Mouse (Mus musculus) kidney, postnatal 0 days (tissue): ENCODE measurements at regions not wholly inside any gene's neighbourhood (a gene's known extent, or its start where the extent isn't known, plus 50 kb on each side); places are given as distances from the start of the nearest gene placed in this dataset.

ENCODE experiments used
- ATAC-seq: fragments of 200-750 bp; cut with Nextera tagmentation; replicated peaks from 2 replicates; pipeline ENCODE4 v1.8.0; 2017; ENCODE audit warnings: low read depth, moderate number of reproducible peaks, moderate TSS enrichment, moderate library complexity; ENCODE audit not compliant: low FRiP score
- DNase-seq: peaks from one replicate; pipeline ENCODE4 v3.0.0-alpha.2; 2016; ENCODE audit warnings: low spot score
- H3K27ac ChIP-seq: fragments of 300-500 bp; sonication (generic); 2 replicates; pipeline ENCODE4 v1.5.1; 2014; ENCODE audit warnings: mild to moderate bottlenecking
- H3K27me3 ChIP-seq: fragments of 300-500 bp; sonication (generic); 2 replicates; pipeline ENCODE4 v1.6.1; 2014; ENCODE audit warnings: low read length, mixed read lengths; ENCODE audit not compliant: insufficient read depth
- H3K36me3 ChIP-seq: fragments of 300-500 bp; sonication (generic); 2 replicates; pipeline ENCODE4 v1.6.1; 2014; ENCODE audit warnings: low read length, mixed read lengths; ENCODE audit not compliant: insufficient read depth
- H3K4me1 ChIP-seq: fragments of 300-500 bp; sonication (generic); replicated peaks from 2 replicates; pipeline ENCODE4 v1.6.1; 2014; ENCODE audit warnings: antibody characterized with exemption, low read length, mixed read lengths; ENCODE audit not compliant: insufficient read depth
- H3K4me2 ChIP-seq: fragments of 300-500 bp; sonication (generic); 2 replicates; pipeline ENCODE4 v1.6.1; 2014; ENCODE audit warnings: mild to moderate bottlenecking, low read length, moderate library complexity, mixed read lengths
- H3K4me3 ChIP-seq: fragments of 300-500 bp; sonication (generic); replicated peaks from 2 replicates; pipeline ENCODE4 v1.5.1; 2014; ENCODE audit warnings: low read depth, low read length
- H3K9ac ChIP-seq: fragments of 300-500 bp; sonication (generic); 2 replicates; pipeline ENCODE4 v1.6.1; 2014; ENCODE audit warnings: low read depth, low read length
- H3K9me3 ChIP-seq: fragments of 300-500 bp; sonication (generic); replicated peaks from 2 replicates; pipeline ENCODE4 v1.6.1; 2016; ENCODE audit warnings: low read length, inconsistent platforms, mixed read lengths
- CTCF ChIP-seq: IDR thresholded peaks from 2 replicates; pipeline ENCODE4 v1.5.1; 2016; ENCODE audit warnings: antibody characterized with exemption, low read depth, mild to moderate bottlenecking, moderate library complexity
- WGBS: fragments of 180-500 bp; shearing (Covaris S2); extraction: QIAGEN DNeasy Blood & Tissue Kit; methylation state at CpG from one replicate; pipeline ENCODE4 v1.1.7; 2014; 5-methylcytosine and 5-hydroxymethylcytosine counted together

DNA sequence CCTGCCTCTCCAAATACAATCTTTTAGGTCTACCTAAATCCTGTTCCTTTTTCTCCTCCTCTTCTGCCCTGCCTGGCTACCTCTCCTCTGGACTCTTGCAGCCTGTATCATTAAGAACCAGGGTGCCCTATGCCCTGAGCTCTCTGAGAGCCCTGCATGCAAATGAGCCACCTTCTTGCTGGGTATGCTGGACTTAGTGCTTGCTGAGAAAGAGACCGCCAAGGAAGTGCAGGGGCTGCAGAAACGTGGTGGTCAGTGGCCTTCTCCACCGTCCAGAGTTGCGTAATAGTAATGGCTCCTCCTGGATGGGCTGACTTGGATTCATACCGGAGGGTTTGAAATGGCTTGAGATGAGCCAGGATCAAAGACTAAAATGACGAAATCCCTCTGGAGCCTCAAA is 86.9 kb upstream of the Dlx2 start:
- no peaks in the 10 kb centered on the region for H3K27me3 ChIP-seq
- H3K9me3 ChIP-seq: no peaks in the 10 kb centered on the region
- no peak for TF ChIP-seq CTCF
- H3K4me3 ChIP-seq: no peak overlapping the region
- DNase-seq (no peak), ATAC-seq (no peak)
- no peaks in the 10 kb centered on the region for H3K36me3 ChIP-seq
- H3K4me1 ChIP-seq: peaks cover 9% of the 10 kb centered on the region; the same call in 1 of the 2 replicates
- H3K9ac ChIP-seq: no peak overlapping the region
- no peak overlapping the region for H3K4me2 ChIP-seq
- WGBS: 81% methylated on average over 6 of the region's 6 CpGs
- no peak overlapping the region for H3K27ac ChIP-seq

DNA sequence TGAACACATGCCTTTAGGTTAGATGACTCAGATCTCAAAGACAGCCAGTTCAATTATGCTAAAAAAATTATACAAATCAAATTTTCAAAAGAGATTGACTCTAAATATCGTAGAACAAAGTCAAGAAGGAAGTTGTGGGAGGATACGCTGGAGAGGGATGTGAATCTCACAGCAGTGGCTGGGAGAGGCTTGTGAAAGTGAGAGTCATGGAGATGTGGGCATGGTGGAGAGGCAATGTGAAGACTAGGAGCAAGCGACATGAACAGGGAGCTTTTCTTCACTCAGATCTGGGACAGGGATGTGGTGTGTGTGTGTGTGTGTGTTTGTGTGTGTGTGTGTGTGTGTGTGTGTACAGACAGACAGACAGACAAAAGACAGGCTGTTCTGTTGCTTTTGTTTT is 87.9 kb upstream of the Dlx2 start:
- Histone ChIP-seq H3K9me3 (no peaks in the 10 kb centered on the region), H3K36me3 (no peaks in the 10 kb centered on the region), H3K27me3 (no peaks in the 10 kb centered on the region), H3K9ac (no peak overlapping the region), H3K4me2 (no peak overlapping the region), H3K27ac (no peak overlapping the region), H3K4me1 (no peaks in the 10 kb centered on the region; the same call in 1 of the 2 replicates), H3K4me3 (no peak overlapping the region)
- no peak for TF ChIP-seq CTCF
- no peak for DNase-seq
- ATAC-seq: no peak
- WGBS: 73% methylated on average over 3 of the region's 3 CpGs

DNA sequence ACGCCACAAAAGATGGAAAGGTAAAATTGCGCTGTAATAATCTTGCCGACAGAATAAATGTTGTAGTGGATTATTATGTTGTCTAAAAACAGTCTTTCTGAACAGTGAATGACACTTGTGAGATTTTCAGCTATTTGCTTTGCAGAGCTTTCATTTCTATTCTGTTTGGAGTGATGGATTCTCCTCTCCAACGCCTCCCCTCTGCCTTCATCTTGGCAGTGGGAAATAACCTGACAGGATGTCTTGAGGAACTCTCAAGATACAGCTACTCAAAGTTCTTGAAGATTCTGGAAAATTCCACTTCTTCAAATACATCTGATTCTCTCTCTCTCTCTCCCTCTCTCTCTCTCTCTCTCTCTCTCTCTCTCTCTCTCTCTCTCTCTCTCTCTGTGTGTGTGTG is 89.6 kb upstream of the Dlx2 start:
- Histone ChIP-seq H3K27me3 (no peaks in the 10 kb centered on the region), H3K27ac (no peak overlapping the region), H3K4me2 (no peak overlapping the region), H3K9ac (no peak overlapping the region), H3K4me3 (no peak overlapping the region), H3K4me1 (no peaks in the 10 kb centered on the region), H3K9me3 (no peaks in the 10 kb centered on the region), H3K36me3 (no peaks in the 10 kb centered on the region)
- WGBS: 87% methylated on average over 4 of the region's 4 CpGs
- no peak for ATAC-seq
- no peak for TF ChIP-seq CTCF
- no peak for DNase-seq

DNA sequence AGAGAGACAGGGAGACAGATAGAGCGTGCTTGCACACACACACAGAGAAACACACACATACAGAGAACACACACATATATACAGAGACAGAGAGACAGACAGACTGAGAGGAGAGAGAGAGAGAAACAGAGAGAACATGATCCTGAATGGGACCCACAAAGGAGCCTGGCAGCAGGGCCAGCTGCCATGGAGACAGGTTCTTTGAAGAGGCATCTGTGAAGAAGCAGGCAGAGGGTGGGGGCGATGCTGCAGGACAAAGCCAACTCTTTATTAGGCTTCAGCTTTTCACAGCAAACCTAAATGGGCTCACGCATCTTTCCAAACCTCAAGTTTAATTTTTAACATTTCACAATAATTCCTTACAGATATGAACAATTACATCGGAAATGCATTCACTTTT is 90.0 kb upstream of the Dlx2 start:
- no peak overlapping the region for H3K4me3 ChIP-seq
- TF ChIP-seq CTCF: no peak
- H3K36me3 ChIP-seq: no peaks in the 10 kb centered on the region
- H3K9me3 ChIP-seq: no peaks in the 10 kb centered on the region
- WGBS: 79% methylated on average over 4 of the region's 4 CpGs
- no peak for ATAC-seq
- H3K27ac ChIP-seq: no peak overlapping the region
- H3K27me3 ChIP-seq: no peaks in the 10 kb centered on the region
- no peak overlapping the region for H3K4me2 ChIP-seq
- H3K4me1 ChIP-seq: no peaks in the 10 kb centered on the region
- H3K9ac ChIP-seq: no peak overlapping the region
- DNase-seq: no peak

DNA sequence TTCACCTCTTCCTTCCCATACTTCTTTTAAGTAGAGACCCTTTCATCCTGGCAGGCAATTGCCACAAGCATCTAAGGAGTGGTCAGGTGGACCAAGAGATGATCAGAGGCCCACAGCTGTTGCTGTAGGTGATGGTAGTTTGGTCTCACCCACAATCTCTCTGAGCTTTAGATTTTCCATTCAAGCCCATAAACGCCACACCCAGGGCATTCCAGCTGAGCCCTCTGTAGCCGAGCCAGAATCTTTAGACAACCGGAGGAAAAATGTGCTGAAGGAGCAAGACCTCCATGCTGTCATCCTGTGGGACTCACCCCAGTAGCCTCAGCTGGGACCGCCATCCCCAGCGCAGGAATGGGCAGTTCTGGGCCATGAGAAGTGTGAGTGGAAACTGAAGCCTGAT is 93.7 kb upstream of the Dlx2 start:
- H3K4me3 ChIP-seq: no peak overlapping the region
- no peak for ATAC-seq
- H3K4me2 ChIP-seq: no peak overlapping the region
- 82% methylated on average over 5 of the region's 5 CpGs for WGBS
- no peak overlapping the region for H3K9ac ChIP-seq
- no peak overlapping the region for H3K27ac ChIP-seq
- no peak for DNase-seq
- no peaks in the 10 kb centered on the region for H3K27me3 ChIP-seq
- no peaks in the 10 kb centered on the region for H3K9me3 ChIP-seq
- no peaks in the 10 kb centered on the region; the same call in 1 of the 2 replicates for H3K4me1 ChIP-seq
- H3K36me3 ChIP-seq: no peaks in the 10 kb centered on the region
- no peak for TF ChIP-seq CTCF

DNA sequence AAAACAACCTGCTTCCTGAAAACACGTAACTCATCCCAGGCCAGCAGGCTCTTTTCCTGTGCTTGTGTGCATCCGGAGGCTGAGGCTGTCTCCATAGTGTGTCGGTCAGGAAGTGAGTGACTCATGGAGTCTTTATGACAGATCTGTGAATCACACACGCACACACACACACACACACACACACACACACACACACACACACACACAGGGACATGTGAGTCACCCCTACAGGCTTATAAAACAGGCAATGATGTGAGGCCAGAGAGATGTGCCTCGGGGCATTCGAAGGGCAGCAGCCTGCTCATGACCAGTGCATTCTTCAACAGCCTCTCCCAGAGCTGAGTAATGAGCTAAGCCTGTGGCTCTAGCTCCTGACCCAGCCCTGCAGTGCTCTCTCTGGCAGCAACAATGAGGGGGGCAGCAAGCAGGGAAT is 97.5 kb upstream of the Dlx2 start:
- Histone ChIP-seq H3K4me1 (no peaks in the 10 kb centered on the region; the same call in 1 of the 2 replicates), H3K9me3 (no peaks in the 10 kb centered on the region), H3K4me2 (no peak overlapping the region), H3K4me3 (no peak overlapping the region), H3K9ac (no peak overlapping the region), H3K36me3 (no peaks in the 10 kb centered on the region), H3K27ac (peak overlapping the region; percentile 52; the same call in 1 of the 2 replicates), H3K27me3 (no peaks in the 10 kb centered on the region)
- TF ChIP-seq CTCF: no peak
- peak; percentile 92 for ATAC-seq
- 39% methylated on average over 6 of the region's 6 CpGs for WGBS
- DNase-seq: peak; percentile 69

DNA sequence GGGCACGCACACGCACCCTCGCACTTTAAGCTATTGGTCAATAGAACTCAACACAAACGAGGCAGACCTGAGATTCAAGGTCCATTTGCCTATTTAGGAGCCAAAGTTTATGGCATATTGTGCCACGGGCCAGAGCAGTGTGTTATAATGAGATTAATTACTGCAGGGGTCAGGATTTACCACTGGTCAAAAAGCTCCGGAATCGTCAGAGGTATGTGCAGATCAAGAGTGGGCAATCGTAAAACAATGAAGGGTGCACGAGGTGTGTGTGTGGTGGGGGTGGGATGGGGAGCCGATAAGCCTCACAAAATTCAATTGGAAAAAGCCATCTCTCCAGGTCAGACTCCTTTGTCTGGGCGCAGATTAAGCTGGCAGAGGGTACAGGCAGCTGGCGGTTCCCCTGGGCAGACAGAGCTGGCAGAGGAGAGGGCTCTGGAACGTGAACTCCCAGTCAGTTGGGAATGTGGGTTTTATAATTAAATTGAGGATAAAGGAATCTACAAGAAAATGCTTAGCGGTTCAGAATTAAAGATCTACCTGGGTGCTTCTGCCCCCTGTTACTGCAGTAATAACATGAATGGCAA is 97.4 kb upstream of the Itga6 start:
- no peak for TF ChIP-seq CTCF
- Histone ChIP-seq H3K27ac (no peak overlapping the region), H3K4me1 (peaks cover 7% of the 10 kb centered on the region; the same call in 1 of the 2 replicates), H3K4me3 (no peak overlapping the region), H3K36me3 (no peaks in the 10 kb centered on the region), H3K27me3 (no peaks in the 10 kb centered on the region), H3K4me2 (no peak overlapping the region), H3K9ac (no peak overlapping the region), H3K9me3 (no peaks in the 10 kb centered on the region)
- WGBS: 56% methylated on average over 14 of the region's 14 CpGs
- 0 out of 2 replicates have a peak, but pooled peaks have one; percentile 53 for ATAC-seq
- no peak for DNase-seq
